Mouse (Mus musculus) gonadal fat pad, adult 2 months (tissue): ENCODE measurements around the gene Sec14l2. TPM values are rescaled to one million over a fixed set of nuclear protein-coding genes. Genes with fewer than 3 reads are reported as not detected.
"Not testable (repeated sequence)": the region's sequence is repeated elsewhere in the genome, so short reads cannot be mapped to it uniquely, and the experiment has no call there.

Source experiments
- DNase-seq: peaks from one replicate; pipeline ENCODE4 v3.0.0-alpha.2; 2012; ENCODE audit warnings: low read depth
- polyA plus RNA-seq: library from polyadenylated mRNA; depleted of rRNA; stranded (reverse); fragments of >200 nt; gene quantifications from 2 replicates; pipeline ENCODE4 v1.2.3, GENCODE M21; 2012

Gene Sec14l2
- polyA plus RNA-seq, 1 experiment: 15.2 TPM

GRCm38 (mm10) chr11:4133450-4133849, 10.2 kb upstream of the Sec14l2 start:
- no peak for DNase-seq

- not testable (repeated sequence) for DNase-seq
Measured at GRCm38 (mm10) chr11:4128461-4128860, 5.2 kb upstream of the Sec14l2 start.

DNA sequence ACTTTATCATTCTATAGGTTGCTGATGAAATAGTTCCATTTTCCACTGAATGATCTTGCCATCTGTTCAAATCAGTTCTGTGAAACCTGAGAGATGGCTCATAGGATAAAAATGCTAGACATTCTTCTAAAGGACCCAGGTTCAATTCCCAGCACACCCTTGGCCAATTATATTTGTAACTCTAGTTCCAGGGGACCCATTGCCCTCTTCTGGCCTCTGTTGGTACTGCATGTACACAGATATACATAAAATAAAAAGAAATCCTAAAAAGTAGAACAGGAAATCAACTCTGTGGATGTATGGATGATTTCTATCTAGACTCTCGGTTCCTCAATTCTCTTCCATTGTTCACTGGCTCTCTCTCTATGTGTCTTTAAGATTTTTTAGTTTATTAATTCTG, 3.8 kb upstream of the Sec14l2 start:
- DNase-seq: no peak

DNA sequence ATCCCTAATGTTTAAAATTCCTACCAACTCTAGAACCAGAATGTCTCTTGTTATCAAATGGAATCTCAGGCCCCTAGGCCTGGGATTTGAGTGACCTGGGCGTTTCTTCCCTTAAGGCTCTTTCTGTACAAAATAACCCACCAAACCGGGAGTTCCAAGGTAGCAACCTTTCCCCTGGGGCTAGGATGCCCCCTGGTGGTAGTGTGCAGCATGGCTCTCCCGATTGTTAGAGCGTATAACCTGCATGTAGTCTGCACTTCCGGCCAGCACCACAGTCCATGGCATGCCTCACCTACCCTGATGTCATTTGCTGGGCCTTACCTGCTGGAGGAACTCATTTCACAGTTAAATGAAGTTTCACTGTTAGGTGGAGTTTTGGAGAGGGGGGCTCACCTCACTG, 707 bp upstream of the Sec14l2 start:
- no peak for DNase-seq

GRCm38 (mm10) chr11:4122226-4122625, 989 bp downstream of the Sec14l2 start:
- no peak for DNase-seq

DNA sequence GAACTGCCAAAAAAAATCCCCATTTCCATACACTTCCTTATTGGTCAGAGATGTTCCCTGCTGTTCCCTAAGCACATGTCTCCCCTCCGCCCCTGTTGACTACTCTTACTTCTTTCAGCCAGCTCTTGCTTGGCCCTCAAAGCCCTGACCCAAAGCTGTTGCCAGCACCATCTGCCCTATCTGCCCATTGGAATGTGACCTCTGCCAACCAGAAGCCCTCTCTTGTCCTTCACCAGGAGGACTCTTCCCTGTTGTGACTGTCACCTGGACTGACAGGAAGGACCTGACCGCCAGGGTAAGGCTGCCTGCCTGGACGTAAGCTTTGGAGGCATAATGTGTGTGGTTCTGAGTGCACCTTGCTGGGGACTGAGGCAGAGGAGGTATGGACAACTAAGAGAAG, 1.5 kb downstream of the Sec14l2 start:
- DNase-seq: no peak

DNA sequence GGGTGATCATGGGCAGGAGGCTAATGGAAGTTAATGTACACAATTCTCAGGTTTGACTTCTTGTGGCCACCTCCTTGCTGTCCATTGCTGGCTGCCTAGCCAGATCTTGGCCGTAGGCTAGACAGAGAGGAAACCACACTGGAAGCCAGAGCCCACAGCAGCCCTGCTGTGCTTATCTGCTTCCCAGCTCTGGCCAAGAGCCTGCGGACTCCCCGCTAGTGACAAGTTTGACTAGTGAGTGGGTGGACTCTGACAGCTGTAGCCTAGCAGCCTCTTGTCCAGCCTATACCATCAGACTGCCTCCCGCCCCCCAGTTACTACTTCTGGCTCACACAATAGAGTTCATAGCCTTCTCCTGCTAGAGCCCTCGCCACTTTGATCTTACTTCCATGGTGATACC, 3.6 kb downstream of the Sec14l2 start:
- no peak for DNase-seq

DNA sequence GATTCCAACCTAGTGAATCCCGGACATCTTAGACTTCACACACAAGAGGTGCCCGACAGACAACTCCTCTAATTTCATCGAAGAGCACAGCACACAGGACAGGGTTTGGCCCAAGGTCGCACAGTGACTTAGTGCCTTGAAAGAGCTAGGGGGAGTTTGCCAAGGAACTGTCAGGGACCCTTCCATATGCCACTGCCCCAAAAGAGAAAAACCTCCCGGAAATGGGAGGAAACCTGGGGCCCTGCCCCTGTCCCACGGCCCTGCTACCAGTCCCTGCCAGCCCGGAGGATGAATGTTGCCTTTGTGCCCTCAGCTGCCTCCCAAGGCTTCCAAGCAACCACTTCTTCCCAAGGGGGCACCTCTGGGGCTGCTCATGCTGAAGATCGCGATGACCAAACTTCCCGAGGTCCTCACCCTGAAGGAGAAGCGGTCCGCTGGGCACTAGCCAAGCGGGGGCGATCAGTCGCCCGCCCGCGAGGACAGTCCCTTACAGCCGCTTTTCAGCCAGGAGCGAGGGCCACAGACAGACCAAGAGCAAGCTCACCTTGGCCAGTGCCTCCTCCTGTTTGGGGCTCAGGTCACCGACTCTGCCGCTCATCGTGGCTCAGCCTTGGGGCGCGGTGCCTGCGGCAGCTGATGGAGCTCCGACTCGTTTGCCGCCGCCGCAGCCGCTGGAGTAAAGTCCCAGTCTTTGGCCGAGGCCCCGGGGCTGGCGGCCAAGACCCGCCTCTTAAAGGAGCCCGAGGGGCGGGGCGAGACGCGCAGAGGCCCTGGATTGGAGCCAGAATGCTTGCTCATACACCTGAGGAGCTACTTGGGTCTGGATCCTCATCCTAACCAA, 4.9 kb downstream of the Sec14l2 start:
- DNase-seq: no peak

DNA sequence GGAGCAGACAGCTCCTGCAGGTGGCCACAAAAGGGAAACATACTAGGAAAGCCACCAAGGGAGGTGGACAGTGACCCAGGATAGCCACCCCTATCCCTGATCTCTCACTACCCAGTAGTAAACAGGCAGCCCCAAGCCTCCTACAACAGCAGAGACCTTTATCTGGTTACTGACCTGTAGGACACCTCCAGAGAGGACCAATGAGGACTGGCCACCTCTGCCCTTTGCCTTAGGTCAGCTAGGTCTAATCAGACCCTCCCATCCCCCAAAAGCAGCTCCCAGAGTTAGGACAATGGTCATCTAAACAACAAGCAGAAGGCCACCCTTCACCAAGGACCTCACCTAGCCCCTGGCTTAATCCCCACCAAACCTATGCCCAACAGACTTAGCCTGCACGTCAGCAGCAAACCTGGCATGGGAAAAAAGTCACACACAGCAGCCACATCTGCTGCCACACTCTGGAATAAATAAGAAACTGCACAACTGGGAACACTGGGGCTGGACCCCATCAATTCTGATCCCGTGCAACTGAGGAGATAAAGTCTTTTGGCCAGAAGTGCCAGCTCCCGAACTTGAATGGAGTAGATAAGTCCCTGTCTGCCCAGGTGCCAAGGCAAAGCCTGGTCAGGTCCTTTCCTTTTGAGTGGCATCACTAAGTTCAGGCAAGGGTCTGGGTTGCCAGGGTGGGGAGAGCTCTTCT, 5.7 kb downstream of the Sec14l2 start:
- DNase-seq: no peak

GRCm38 (mm10) chr11:4116458-4117141, 6.6 kb downstream of the Sec14l2 start:
- no peak for DNase-seq

GRCm38 (mm10) chr11:4115407-4115806, 7.8 kb downstream of the Sec14l2 start:
- no peak for DNase-seq

DNA sequence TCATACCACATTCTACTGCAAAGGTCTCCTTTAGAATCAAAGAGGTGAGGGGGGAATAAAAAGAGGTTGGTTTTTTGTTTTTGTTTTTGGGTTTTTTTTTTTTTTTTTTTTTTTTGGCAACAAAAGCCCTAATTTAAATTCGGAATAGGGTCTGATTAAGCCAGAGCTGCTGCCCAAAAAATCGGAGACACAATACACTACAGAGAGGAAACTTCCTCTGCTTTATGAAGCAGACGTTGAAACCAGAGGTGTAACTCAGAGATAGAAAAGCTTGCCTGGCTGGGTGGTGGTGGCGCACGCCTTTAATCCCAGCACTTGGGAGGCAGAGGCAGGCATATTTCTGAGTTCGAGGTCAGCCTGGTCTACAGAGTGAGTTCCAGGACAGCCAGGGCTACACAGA, 8.7 kb downstream of the Sec14l2 start:
- not testable (repeated sequence) for DNase-seq

- DNase-seq: no peak
Measured at GRCm38 (mm10) chr11:4113970-4114369, 9.2 kb downstream of the Sec14l2 start.

GRCm38 (mm10) chr11:4113496-4113895, 9.7 kb downstream of the Sec14l2 start:
- no peak for DNase-seq

DNA sequence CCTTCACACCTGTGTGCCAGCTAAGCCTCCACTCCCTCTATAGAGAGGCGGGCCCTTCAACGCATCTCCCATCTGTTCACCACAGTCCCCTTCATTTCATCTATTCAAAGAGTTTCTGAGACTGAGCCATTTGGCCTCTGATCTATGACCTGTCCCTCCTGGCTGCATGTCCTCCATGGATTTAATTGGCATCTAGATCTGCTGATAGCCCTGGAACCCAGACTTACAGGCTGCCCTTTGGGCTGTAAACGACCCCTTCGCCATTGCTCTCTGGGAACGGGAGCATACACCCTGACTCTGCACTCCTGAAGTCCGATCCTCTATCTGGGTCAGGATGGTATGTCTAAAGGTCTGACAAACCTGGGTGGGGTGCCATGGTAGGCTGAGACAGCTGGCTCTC, 10.4 kb downstream of the Sec14l2 start:
- no peak for DNase-seq

- no peak for DNase-seq
Measured at GRCm38 (mm10) chr11:4112033-4112432, 11.2 kb downstream of the Sec14l2 start.

GRCm38 (mm10) chr11:4108691-4109090, 14.5 kb downstream of the Sec14l2 start:
- no peak for DNase-seq

GRCm38 (mm10) chr11:4107901-4108300, 15.3 kb downstream of the Sec14l2 start:
- DNase-seq: not testable (repeated sequence)

DNA sequence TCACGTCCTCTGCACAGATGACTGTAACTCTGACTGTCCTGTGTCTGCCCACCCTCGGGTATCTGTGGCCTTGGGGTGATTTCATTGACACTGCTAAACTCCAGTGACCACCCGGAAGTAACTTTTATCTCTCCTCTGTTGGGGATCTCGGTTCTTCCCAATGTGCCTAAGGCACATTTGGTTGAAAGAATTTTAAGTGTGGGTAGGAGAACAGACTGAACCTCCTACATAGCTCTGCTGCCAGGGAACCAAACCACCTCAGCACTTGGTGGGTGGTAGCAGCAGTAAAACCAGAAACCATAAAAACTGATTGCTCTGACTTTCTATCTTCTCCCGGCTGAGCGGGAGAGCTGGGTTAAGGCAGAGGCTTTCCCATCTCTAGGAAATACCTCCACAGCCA, 17.8 kb downstream of the Sec14l2 start:
- DNase-seq: no peak

GRCm38 (mm10) chr11:4104989-4105388, 18.2 kb downstream of the Sec14l2 start:
- no peak for DNase-seq

DNA sequence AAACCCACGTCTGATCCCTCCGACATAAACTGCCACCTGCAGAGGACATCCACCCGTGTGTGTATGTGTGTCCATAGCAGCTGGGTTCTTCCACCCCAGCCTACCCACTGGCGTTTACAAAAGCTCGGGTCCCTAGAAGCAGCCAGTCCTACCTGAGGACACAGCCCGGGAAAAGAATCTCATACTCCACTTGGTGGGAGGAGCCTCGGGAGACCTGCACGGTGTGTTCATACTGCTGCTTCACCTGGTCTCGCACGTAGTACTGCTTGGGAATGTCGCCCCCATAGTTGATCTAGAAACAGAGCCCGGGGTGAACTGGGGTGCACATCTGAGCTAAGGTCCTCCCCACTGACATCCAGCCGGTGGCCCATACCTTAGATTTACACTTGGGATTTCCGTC, 19.7 kb downstream of the Sec14l2 start:
- DNase-seq: no peak

- DNase-seq: no peak
Measured at GRCm38 (mm10) chr11:4101851-4102250, 21.4 kb downstream of the Sec14l2 start.

- DNase-seq: no peak
Measured at GRCm38 (mm10) chr11:4099447-4099846, 23.8 kb downstream of the Sec14l2 start.
